Mouse (Mus musculus): ENCODE results near the gene Bcl2l2.

Gene Bcl2l2

GRCm38 (mm10) chr14:54937361-54938182, 54.4 kb downstream of the Bcl2l2 start:
- DNase-seq (ENCODE audit: low read depth, low spot score): no peak
- no peaks in the 10 kb centered on the region for H3K27me3 ChIP-seq (ENCODE audit: control insufficient read depth, insufficient read depth, low read length, poor library complexity, severe bottlenecking)
- H3K36me3 ChIP-seq (ENCODE audit: control insufficient read depth, insufficient read depth, low read length, poor library complexity, severe bottlenecking): no peaks in the 10 kb centered on the region

Data from splenic B cell, adult 2 months (primary cell).